Mouse (Mus musculus) cerebellum, adult 18-20 months (tissue): ENCODE measurements around the gene Car11.
A peak's percentile ranks its signal among the peaks of the same experiment; 100 is the strongest.

Experiments used
- DNase-seq, 2 experiments: peaks; one replicate each; pipeline ENCODE4 v3.0.0; 2021

Gene Car11

DNA sequence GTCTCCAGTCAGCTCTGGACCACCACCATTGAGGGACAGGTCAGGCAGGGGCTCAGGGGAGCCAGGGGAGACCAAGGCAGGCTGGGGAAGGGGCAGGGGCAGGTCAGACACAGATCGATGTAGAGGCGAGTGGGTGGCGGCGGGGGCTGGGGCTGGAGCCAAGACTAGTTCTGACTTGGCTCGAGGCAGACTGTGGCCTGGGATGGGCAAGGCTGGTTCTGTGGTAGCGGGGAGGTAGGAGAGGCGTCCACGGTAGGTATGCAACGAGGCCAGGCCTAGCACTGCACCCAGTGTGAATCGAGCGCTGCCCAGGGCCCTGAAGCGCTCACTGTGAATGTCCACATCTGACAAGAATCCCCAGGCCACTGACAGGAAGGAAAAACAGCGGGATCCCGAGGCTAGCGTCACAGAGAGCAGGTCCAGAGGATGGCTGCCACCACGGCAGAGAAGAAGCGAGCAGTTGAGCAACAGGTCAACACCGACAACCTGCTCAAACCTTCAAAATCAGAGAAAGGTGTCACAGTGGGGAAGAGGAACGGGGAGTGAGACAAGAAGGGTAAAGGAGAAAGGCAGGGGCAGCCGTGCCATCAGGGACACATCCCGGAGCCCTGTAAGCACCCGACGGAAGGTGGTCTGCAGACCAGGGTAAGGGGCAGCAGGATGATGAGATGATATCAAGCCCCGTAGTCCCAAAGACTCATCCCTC is 11.8 kb downstream of the Car11 start:
- DNase-seq, result peak in 1 of 2 experiments; percentile 17

DNA sequence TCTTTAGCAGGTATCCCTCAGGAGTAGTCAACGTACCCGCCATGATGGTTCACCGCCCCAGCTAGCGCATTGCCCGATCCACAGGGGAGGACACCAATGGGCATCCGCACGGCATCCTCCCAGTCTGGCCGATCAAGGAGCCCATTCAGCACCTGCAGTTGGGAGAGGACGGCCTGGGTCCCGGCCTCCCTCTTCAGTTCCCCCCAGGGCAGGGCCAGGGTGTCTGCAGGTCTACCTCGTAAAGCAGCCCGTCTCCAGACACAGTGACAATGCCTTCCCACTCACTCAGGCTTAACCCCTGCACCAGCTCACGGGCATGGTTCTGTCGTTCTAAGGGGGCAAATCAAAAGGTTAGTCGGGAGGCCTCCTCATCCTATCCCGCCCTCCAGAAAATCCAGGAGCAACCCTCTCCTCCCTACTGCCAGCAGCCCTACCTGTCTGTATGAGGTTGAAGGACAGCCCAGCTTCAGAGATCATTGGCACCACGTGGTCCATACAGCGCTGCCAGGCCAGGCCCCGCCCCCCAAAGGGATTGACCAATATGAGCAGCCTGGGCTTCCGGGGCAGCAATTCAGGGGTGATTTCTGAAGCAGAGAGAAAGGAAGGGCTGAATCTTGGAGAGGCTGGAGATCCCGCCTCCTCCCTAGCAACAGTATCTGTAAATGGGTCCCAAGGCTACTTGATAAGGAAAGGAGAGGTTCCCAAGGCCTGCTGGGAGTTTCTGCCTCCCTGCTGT is 12.5 kb downstream of the Car11 start:
- peak in 1 of 2 experiments; percentile 29 for DNase-seq

DNA sequence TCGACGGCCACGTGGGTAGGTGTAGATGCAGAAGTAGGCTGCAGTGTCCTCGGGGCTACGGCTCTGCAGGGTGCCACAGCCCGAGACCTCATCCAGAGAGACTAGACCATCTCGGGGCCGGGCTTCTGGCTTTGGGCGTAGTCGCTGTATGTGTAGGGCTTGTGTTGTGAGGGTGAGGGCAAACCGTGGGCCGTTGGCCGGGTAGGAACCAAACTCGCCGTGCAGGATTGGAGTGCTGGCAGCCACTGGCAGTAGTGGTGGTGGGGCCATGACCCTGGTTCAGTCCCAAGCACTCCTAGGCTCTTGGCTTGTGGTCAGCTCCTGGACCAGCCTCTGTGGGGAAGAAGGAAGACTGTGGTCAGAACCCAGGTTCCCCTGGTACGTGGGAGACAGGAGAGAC is 13.8 kb downstream of the Car11 start:
- peak in 1 of 2 experiments; percentile 30 for DNase-seq

DNA sequence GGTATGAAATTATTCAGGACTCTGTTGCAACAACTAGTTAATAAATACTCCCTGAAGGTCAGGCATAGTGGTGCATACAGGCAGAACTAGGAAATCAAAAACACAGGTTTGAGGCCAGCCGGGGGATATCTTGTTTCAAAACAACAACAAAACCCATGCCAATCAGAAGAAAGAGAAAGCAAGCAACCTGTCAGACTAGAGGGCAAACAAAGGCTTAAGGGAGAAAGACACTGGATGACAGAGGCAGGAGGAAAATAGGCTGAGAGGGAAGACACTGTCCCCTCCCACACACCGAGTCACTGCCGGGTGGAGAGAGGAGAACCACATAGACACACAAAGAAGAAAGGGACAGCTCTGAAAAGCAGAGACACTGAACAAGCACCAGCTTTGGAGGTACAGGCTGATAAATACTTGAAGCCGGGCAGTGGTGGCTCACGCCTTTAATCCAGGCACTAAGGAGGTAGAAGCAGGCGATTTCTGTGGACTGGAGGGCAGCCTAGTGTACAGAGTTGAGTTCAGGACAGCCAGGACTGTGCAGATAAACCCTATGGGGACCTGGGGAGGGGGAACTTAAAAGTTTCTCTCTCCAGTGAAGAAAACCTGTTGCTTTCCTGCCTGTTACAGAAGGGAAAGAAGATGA is 14.4 kb downstream of the Car11 start:
- peak in 1 of 2 experiments; percentile 10 for DNase-seq

- no peak for DNase-seq
These were observed 15.0 kb downstream of the Car11 start for GRCm38 (mm10) chr7:45714630-45715089.

DNA sequence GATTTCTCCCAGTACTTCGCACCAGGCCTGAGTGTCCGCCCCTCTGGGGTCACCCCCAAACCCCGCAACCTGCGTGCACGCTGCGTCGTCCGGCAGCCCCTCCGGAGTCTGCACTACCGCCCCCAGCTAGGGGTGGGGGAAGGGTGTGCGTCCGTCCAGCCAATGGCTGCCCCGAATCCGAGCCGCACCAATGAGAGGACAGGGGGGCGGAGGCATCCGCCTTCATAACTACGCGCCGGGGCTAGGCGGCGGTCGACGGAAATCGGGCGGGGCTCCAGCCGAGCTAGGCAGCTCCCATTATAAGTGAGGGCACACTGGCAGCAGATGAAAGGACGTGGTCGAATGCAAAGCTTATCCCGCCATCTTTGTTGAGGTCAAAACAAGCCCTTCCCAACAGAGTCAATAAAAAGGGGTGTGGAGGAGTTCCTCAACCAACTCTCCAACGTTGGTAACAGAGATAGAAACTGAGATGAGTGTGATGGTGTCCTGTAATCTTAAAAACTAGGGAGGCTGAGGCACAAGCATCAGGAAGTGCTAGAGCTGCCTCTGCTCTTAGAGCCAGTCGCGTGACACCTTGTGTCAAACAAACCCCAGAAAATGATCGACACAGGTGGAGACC is 15.6 kb downstream of the Car11 start, which contains the start of gene Rpl18:
TSS of gene Rpl18 (plus strand) at position 368 of the 619 bp plus-strand sequence.
- DNase-seq, result peak; percentile 97 to 99

DNA sequence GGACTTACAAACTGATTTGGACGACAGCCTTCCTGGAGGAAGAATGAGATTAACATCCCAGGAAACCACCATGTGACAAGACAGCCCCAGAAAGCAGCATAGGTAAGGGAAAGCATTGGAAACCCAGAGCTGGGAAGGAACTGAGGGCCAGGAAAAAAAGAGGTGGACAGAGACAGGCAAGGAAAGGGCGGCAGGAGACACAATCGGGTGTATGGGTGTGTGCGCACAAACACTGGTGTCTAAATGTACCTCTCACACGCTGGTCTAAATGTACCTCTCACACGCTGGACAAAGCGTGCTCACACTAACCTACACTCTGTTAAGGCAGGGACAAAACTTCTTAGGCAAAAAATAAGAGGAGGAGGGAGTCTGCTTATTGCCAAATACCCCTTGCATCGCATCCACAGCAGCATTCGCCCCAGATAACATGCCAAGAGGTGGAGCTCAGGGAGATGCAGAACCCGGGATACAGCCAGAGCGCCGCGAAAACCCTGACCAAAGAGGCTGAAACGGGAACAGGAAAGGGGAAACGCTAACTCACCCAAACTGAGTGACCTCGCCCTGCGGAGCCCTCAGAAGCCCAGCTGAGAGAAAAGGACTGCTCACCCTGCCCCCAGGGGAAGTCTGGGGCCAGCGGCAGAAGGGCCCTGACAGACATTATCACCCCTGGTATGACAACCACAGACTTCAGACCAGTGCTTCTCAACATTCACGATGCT is 16.3 kb downstream of the Car11 start:
- DNase-seq, result peak; percentile 12 to 26

DNA sequence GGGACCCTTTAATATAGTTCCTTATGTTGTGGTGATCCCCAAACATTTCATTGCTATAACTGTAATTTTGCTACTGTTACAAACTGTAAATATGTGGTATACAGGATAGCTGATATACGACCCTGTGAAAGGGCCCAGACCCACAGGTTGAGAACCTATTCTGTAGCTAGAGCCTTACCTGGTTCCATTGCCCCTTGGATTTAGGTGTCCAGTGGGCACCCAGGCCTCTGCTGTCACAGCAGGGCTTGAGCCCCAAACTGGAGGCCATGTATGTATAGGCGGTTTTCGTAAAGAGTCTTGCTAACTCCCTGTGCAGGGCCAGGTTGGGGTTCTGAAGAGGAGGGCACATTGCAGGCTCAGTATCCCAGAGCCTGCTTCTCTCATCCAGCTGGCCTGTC is 16.8 kb downstream of the Car11 start:
- no peak for DNase-seq

- no peak for DNase-seq
These were observed 17.6 kb downstream of the Car11 start for GRCm38 (mm10) chr7:45716952-45717917.

DNA sequence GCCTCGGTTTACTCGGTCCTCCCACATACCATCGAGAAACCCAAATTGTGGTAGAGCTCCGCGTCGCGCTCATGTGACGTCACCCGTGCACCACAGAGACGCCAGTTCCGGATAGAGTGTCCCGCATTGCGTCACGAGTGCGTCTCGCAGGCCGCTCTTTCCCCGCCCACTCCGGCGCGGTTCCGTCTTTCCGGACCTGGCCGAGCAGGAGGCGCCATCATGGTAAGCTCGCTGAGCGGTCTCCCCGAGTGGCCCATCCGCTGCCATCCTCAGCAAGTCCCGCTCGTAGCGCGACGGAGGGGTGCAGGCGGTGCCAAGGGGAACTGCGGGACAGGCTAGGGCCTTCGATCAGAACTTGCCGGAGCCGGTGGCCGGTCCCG is 18.3 kb downstream of the Car11 start, which contains the start of gene Sphk2:
TSS of gene Sphk2 (minus strand) at position 85 of the 380 bp plus-strand sequence.
- peak; percentile 97 to 99 for DNase-seq

GRCm38 (mm10) chr7:45718331-45718730 is 18.7 kb downstream of the Car11 start:
- no peak for DNase-seq

DNA sequence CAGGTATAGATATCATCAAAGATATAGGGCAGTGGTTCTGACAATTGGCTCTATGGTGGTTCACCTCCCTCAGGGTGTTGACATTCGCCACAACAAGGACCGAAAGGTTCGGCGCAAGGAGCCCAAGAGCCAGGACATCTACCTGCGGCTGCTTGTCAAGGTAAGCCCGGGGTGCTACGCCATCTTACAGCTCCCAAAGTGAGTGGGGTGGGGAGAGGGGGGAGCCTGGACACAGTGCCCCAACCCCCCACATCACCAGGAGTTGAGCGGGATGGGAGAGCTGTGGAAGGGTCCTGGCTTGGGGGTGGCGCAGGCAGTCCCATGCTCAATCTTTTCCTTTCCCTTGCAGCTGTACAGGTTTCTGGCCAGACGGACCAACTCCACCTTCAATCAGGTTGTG is 19.5 kb downstream of the Car11 start:
- DNase-seq, result peak in 1 of 2 experiments; percentile 17

DNA sequence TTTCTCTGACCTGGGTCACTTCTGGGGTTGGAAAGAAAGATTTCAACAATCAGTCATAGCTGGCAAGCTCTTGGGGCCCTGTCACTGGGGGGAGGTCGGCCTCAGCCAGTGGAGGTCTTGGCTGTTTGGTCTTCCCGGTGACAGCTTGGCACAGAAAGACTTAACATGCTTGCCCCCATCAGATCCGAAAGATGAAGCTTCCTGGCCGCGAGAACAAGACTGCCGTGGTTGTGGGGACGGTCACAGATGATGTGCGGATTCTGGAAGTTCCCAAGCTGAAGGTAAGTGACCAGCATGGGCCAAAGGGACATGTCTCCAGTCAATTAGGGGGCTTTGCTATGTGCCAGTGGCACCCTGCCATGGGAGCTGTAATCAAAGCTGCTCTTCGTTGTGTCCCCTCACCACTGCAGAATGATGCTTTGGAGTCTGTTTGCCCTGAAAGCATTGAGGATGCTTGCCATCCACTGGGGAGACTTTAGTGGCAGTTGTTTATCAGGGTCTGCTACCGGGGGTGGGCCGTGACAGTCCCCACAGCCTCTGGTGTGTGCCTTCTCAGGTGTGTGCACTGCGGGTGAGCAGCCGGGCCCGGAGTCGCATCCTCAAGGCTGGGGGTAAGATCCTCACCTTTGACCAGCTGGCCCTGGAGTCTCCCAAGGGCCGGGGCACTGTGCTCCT is 20.2 kb downstream of the Car11 start:
- DNase-seq, result peak in 1 of 2 experiments; percentile 16

DNA sequence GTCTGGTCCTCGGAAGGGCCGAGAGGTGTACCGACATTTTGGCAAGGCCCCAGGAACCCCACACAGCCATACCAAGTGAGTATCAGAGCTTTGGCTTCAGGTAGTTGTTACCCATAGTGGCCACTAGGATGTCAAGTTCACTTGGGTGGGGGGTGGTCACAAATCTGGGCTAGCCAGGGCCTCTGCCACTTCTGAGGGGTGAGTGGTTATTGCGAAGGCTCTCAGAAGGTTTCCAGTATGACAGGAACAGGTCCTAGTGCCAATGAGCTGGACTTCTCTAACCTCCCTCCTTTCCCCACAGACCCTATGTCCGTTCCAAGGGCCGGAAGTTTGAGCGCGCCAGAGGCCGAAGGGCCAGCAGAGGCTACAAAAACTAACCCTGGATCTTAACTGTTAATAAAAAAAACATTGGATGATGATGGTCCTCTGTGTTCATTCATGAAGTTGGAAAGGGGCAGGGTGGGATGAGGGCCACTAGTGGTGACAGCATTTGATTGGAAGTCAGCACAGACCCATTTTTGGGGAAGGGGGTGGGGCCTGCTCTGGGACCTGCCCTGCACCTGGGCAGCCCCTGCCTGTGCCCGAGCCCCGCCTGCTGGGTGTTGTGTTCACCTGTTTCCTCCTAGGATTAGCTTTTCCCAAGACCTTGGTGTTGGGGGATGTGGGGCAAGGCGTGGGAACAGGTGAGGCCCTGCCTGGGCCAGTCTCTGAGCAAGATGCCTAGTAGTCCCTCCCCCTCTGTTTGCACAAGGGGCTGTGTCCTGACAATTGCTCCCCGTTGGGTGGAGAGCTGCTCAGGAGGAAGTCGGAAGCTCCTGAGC is 21.0 kb downstream of the Car11 start, which contains the start of gene Fam83e:
TSS of gene Fam83e (plus strand) at position 800 of the 821 bp plus-strand sequence.
- DNase-seq, result no peak

- DNase-seq, result no peak
These were observed 21.6 kb downstream of the Car11 start for GRCm38 (mm10) chr7:45721234-45721571.

- no peak for DNase-seq
These were observed 22.2 kb downstream of the Car11 start for GRCm38 (mm10) chr7:45721642-45722347.

GRCm38 (mm10) chr7:45722348-45722713 is 22.7 kb downstream of the Car11 start:
- peak; percentile 53 to 56 for DNase-seq

- DNase-seq, result no peak
These were observed 23.7 kb downstream of the Car11 start for GRCm38 (mm10) chr7:45723301-45723700.

GRCm38 (mm10) chr7:45723781-45724180 is 24.1 kb downstream of the Car11 start:
- no peak for DNase-seq
